Mouse (Mus musculus) G1E-ER4 (cell line): ENCODE data around the gene Top2a. TPM values are rescaled to one million over a fixed set of nuclear protein-coding genes. Genes with fewer than 3 reads are reported as not detected.

Experiments
- GATA1 ChIP-seq: IDR thresholded peaks from one replicate; pipeline ENCODE4 v1.8.0; 2012; ENCODE audit warnings: low read length, inconsistent platforms
- polyA plus RNA-seq: library from polyadenylated mRNA; stranded (reverse); fragments of >175 nt; gene quantifications from 2 replicates; pipeline ENCODE4 v1.2.3, GENCODE M21; 2012

Top2a gene
- polyA plus RNA-seq, 1 experiment, result 15.1 TPM

DNA sequence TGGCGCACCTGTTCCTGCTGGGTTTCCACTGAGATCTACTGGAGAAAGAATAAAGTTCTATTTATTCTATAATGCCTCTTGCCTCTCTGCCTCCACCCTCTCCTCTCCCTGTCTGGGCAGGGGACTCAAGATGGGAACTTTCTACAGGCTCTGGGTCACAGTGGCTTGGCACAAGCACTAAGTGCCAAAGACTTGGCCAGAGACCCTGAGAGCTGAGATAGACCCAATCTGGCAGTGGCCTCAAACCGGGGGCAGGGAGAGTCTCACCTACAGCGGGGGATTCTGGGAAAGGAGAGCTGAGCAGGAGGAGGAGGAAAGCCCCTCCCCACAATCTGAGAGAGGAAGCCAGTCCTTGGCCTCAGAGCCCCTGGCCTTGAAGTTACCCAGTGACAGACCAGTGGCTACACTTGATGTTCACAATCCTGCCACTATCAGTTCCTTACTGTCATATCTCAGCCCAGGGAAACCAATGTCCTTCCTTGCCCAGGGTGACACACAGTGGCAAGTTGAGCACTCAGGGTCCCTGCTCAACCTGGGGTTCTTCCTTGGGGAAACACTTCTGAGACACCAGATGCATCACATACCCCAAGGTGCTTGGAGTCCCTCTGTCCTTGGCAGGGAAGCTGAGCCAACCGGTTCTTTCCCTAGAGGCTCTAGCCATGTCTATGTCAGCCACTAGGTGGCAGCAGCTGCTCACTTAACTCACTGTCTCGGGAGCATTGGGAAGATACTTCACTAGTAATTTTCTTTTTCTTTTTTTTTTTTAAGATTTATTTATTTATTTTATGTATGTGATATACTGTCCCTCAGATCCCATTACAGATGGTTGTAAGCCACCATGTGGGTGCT is 48.9 kb downstream of the Top2a start:
- TF ChIP-seq GATA1, result no peak

DNA sequence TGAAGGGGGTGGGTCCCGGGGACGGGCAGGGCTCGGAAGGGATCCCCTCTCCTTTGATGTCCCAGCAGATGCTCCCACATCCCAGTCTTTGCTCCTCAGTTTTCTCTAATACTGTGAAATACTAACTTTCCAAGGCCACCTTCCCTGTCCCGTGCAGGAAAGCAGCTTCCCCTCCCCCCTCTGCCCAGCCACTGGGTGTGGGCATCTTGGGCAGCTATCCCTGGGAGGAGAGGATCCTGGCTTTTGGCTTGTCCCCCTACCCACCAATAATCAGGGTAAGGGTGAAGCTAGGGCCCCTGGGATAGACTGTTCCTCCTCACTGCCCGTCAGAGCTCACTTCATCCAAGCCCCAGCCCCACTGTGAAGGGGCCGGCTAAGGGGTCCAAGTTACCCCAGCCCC is 49.8 kb downstream of the Top2a start:
- TF ChIP-seq GATA1, result no peak

DNA sequence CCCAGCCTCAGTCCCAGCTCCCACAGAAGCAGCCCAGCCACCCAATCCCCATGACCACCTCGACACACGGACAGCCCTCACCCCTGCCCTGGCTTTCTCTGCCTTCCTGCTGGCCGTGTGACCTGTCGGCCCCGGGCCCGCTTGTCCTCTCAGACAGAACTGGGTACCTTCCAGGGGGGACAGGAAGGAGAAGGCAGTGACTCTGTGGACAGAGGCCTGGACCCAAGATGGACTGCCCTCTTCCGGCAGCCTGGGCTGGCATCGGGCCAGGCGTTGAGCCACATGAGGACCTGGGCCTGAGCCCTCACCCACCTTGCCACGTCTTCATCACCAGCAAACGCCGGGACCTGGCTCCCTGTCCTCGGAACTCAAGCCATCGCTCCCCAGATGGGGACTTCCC is 50.4 kb downstream of the Top2a start:
- no peak for TF ChIP-seq GATA1

DNA sequence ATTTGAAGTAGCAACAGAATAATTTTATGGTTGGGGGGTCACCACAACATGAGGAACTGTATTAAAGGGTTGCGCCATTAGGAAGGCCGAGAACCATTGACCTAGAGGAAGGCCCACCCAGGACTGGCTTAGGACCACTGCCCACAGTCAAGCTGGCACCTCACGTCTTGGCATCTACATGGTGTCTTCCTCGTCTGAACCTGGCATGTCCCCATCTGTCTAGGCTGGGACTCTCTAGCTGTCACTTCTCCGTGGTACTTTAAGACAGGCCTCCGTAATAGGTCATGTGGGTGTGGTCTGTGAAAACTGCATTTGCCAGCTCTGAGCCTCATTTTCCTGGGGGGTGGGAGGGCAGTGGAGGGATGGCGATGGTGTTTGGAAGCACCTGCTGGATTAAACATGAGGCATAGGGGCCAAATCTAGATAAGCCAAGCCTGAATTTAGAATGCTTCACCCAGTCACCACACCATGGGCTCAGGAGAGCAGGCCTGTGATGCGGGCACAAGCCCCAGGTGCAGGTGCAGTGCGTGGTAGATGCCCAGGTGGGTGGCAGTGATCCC is 51.1 kb downstream of the Top2a start:
- TF ChIP-seq GATA1, result no peak

DNA sequence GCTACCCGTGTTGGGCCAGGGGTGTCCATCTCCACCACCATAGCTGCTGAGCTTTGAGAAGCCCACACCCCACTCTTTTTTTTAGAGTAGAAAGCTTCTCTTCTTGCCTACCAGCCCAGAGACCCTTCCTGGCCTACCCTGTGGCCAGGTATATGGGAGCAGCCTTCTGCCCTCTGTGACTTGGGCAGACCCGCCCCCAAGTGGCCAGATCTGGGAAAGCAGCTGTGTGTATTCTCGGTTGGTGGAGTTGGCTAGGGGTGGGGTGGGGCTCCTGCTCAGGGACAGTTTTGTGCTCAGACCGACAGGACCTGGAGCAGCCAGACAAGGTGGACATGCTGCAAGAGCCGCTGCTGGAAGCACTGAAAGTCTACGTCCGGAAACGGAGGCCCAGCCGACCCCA is 51.8 kb downstream of the Top2a start:
- TF ChIP-seq GATA1, result no peak

DNA sequence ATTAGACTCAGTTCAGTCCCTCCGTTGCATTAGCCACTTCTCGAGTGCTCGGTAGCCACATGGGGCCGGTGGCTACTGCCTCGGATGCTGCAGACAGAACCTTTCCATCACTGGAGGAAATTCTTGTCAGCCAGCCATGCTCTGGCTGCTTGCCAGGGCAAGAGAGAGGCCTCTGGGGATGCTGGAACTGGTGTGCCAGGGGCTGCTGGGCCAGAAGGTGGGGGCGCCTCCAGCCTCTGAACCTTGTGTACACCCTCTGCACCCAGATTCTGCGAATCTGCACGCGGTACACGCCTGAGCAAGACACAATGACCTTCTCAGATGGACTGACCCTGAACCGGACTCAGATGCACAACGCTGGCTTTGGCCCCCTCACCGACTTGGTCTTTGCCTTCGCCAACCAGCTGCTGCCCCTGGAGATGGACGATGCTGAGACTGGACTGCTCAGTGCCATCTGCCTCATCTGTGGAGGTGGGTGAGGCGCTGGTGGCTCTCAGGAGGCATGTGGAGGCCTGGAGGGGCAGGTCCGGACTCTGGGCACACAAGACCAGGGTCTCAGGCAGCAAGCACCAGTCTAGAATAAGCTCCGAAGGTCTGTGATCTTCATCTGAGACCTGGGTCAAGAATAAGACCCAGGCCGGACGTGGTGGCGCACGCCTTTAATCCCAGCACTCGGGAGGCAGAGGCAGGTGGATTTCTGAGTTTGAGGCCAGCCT is 52.5 kb downstream of the Top2a start:
- no peak for TF ChIP-seq GATA1

DNA sequence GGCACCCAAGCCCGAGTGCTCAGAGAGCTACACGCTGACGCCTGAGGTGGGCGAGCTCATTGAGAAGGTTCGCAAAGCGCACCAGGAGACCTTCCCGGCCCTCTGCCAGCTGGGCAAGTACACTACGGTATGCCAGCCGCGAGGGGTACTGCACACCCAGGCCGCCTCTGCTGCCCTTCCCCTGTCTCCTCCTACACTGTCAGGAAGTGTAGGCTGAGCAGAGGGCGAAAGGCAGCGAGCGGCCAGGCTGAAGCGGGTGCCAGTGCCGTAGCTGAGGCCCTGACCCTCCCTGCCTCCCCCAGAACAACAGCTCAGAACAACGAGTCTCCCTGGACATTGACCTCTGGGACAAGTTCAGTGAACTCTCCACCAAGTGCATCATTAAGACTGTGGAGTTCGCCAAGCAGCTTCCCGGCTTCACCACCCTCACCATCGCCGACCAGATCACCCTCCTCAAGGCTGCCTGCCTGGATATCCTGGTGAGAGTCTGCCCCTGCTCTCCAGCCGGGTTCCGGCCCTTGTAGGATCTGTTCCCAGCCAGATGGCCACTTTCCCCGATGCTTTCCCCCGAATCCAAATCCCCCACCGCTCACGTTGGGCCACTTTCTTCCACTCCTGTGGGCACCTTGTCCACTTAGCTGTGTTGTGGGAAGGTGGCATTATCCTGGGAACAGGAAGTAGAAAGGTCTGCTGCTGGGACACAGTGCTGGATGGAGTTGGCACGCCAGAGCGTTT is 53.6 kb downstream of the Top2a start:
- no peak for TF ChIP-seq GATA1

DNA sequence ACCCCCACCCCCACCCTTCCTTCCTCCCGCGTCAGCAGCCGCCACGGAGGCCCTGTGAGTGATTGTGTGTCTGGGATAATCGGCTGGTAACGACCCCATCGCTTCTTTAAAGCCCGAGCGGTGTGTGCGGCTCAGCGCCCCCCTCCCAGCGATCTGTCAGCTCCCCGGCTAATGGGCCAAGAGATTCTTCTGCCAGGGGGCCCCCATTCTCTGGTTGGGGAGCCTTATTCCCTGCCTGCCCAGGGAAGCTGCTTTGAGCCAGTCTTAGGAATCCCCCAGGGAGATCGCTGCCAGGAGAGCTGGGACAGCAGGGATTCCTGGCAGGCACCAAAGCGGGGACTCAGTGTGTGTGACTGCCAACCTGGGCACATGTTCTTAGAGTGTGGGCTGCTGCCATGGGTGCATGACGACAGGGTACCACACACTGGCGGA is 54.5 kb downstream of the Top2a start:
- TF ChIP-seq GATA1, result no peak

DNA sequence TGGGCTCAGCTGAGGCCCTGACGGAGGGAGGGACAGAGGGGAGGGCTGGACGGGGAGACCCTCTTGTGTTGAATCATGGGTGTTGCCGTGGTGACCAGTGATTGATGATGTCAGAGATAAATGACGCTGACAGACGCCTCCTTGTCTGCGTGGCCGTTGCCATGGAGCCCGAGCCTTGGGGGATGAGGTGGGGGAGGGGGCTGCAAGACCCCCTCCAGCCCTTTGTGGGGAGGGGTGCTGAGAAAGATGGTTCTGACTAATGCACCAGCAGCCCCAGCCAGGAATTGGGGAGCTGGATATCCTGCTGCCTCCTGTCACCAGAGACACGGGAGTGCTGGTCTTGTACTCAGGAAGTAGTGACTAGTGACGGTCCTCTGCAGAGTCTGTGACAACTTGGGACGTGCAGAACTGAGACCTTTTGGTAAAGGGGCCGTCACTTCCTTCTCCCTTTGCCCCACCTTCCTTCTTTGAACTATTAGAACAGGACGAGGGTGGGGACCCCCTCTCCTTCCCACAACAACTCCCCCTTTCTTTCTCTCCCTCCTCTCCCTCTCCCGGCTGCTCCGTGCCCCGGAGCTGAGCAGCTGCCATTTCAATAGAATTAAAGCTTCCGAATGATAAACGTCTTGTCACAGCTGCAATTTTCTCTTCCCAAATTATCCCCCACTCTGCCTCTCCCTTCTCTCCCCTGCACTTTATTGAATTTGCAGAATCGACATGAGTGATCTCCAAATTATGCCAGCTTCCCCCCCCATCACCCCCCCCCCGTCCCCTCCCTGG is 55.1 kb downstream of the Top2a start:
- no peak for TF ChIP-seq GATA1

DNA sequence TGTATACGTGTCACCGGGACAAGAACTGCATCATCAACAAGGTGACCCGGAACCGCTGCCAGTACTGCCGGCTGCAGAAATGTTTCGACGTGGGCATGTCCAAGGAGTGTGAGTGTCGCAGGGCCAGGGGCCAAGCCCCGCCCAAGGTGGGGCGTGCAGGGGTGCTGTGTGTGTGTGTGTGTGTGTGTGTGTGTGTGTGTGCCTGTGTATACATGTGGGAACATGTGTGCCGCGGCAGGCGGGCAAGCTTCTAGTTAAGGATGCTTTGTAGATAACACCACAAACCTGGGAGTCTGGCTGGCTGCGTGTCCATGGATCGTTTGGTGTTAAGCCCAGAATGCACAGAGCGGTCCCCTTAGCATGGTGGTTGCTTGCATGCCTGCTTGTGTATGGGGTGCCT is 55.9 kb downstream of the Top2a start:
- TF ChIP-seq GATA1, result no peak

DNA sequence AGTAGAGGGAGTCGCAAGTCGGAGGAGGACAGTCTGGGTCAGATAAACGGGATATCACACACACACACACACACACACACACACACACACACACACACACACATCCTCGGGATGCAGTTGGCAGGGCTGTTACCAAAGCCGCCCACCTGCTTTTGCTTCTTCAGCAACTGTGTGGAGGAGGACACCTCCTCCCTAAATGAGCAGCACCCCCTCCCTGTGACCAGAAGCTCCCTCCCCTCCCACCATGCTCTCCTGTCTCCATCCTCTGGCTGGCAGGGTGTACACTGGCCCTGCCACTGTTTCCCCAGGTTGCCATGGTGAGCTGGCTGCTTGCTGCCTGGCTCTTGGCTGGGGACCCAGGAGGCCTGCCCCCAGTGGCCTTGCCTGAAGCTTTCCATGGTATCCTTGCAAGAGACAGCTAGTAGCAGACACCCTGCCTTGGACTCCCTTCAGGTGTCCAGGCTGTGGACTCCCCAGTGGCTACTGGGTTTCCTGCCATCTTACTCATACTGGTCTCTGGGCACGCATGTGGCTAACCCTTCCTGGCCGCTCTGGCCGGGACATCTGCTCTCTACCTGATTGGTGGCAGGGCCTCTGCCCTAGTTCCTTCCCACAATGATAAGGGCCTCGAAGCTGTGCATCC is 57.4 kb downstream of the Top2a start:
- no peak for TF ChIP-seq GATA1

DNA sequence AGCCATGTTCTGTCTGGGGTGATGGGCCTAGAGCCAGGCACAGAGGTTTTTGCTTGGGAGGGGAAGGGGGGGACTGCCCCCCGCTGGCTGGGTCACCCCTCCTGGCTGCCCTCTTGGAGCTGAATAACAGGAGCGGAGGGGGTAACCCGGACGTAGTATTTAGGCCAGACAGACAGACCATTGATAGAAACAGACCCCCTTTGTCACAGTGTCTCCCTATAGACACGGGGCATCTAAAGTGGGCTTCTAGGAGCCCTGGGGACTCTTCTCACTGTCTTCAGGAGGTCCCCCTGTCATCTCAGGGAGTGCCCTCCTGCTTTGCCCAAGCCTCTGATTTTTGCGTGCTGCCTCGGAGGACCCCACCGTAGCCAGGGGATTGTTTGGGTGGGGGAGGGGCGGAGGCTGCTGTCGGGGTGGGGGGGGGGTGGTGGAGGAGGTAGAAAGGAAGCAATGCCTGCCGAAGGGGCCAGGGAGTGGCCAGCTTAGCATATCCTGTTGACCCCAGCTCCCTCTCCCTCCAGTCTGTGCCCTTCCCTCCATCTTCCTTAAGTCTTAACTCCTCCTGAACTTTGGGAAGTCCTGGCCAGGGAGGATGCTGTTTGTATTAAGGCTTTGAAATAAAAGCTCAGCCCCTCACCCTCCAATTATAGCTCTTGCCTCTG is 58.4 kb downstream of the Top2a start:
- TF ChIP-seq GATA1, result no peak

DNA sequence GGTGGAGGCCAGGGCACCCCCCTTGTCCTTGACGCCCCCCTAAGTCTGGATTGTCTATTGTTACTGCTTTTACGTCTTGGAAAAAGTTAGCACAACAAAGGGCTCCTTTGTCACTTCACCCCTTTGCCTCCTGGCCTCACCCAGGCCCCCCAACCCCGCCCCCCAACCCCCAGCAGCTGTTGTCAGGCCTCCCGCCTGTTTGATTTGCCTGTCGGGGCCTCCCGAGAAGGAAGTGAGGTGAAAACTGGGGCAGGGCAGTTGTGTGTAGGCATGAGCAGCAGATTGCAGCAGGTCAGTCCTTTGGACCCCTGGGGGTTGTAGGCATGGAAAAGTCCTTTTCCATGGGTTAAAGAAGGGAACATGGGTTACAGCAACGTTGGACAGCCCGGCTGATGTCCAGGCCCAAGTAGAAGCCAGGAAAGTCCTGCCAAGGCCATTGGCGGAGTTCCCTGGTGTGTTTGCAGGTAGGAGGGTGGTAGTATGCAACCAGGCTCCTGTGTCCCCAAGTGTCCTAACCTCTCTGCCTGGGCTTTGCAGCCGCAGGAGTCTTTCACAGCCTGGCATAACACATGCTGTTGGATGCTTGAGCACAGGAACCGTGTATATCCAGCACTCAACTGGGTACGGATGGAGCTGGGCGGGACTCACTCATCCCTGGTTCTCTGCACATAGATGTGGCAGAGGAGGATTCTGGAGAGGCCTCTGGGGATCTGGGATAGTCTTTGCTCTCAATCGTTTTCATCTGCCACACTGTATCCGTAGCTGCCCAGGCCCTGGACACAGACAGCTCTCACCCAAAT is 59.2 kb downstream of the Top2a start:
- TF ChIP-seq GATA1, result no peak
